Mouse (Mus musculus): ENCODE measurements around the gene Cacna2d2.

Gene Cacna2d2

GRCm38 (mm10) chr9:107403116-107403515 is 3.7 kb downstream of the Cacna2d2 start:
- no peak for DNase-seq (ENCODE audit: low spot score in 2 of 2)

GRCm38 (mm10) chr9:107409449-107409848 is 10.0 kb downstream of the Cacna2d2 start:
- no peak for DNase-seq (ENCODE audit: low spot score in 2 of 2)

- no peak for DNase-seq (ENCODE audit: low spot score in 2 of 2)
Measured at GRCm38 (mm10) chr9:107417106-107417505, 17.7 kb downstream of the Cacna2d2 start.

- no peak for DNase-seq (ENCODE audit: low spot score in 2 of 2)
Measured at GRCm38 (mm10) chr9:107419491-107420244, 20.3 kb downstream of the Cacna2d2 start.

GRCm38 (mm10) chr9:107420898-107421297 is 21.5 kb downstream of the Cacna2d2 start:
- DNase-seq (ENCODE audit: low spot score in 2 of 2): no peak

- no peak for DNase-seq (ENCODE audit: low spot score in 2 of 2)
Measured at GRCm38 (mm10) chr9:107422878-107423277, 23.5 kb downstream of the Cacna2d2 start.

- peak in 1 of 2 experiments; percentile 51 for DNase-seq (ENCODE audit: low spot score in 2 of 2)
Measured at GRCm38 (mm10) chr9:107424485-107425175, 25.2 kb downstream of the Cacna2d2 start.

GRCm38 (mm10) chr9:107427876-107428275 is 28.5 kb downstream of the Cacna2d2 start:
- DNase-seq (ENCODE audit: low spot score in 2 of 2): no peak

GRCm38 (mm10) chr9:107428451-107429186 is 29.2 kb downstream of the Cacna2d2 start:
- DNase-seq (ENCODE audit: low spot score in 2 of 2): no peak

GRCm38 (mm10) chr9:107430445-107430844 is 31.0 kb downstream of the Cacna2d2 start:
- DNase-seq (ENCODE audit: low spot score in 2 of 2): no peak

GRCm38 (mm10) chr9:107432546-107432945 is 33.1 kb downstream of the Cacna2d2 start:
- no peak for DNase-seq (ENCODE audit: low spot score in 2 of 2)

- DNase-seq (ENCODE audit: low spot score in 2 of 2): no peak
Measured at GRCm38 (mm10) chr9:107434851-107435250, 35.4 kb downstream of the Cacna2d2 start.

GRCm38 (mm10) chr9:107435285-107435684 is 35.9 kb downstream of the Cacna2d2 start:
- DNase-seq (ENCODE audit: low spot score in 2 of 2): no peak

GRCm38 (mm10) chr9:107442891-107443290 is 43.5 kb downstream of the Cacna2d2 start:
- no peak for DNase-seq (ENCODE audit: low spot score in 2 of 2)

- DNase-seq (ENCODE audit: low spot score in 2 of 2): peak; percentile 42 to 56
Measured at GRCm38 (mm10) chr9:107443324-107443723, 43.9 kb downstream of the Cacna2d2 start.

- no peak for DNase-seq (ENCODE audit: low spot score in 2 of 2)
Measured at GRCm38 (mm10) chr9:107445011-107445471, 45.6 kb downstream of the Cacna2d2 start.

- peak in 1 of 2 experiments; percentile 55 for DNase-seq (ENCODE audit: low spot score in 2 of 2)
Measured at GRCm38 (mm10) chr9:107448805-107449517, 49.5 kb downstream of the Cacna2d2 start.

GRCm38 (mm10) chr9:107451400-107451799 is 52.0 kb downstream of the Cacna2d2 start:
- no peak for DNase-seq (ENCODE audit: low spot score in 2 of 2)

GRCm38 (mm10) chr9:107451891-107452521 is 52.6 kb downstream of the Cacna2d2 start:
- no peak for DNase-seq (ENCODE audit: low spot score in 2 of 2)

- no peak for DNase-seq (ENCODE audit: low spot score in 2 of 2)
Measured at GRCm38 (mm10) chr9:107452552-107452951, 53.1 kb downstream of the Cacna2d2 start.

GRCm38 (mm10) chr9:107453151-107453550 is 53.7 kb downstream of the Cacna2d2 start:
- DNase-seq (ENCODE audit: low spot score in 2 of 2): no peak

All from right cerebral cortex, postnatal 10 days (tissue).